Mouse (Mus musculus) C2C12 (cell line): ENCODE results near the gene Atrn.

Experiments used
- CTCF ChIP-seq: IDR thresholded peaks from one replicate; pipeline ENCODE4 v1.5.1; 2011; ENCODE audit not compliant: control insufficient read depth, insufficient read depth, insufficient read length
- USF1 ChIP-seq: IDR thresholded peaks from one replicate; pipeline ENCODE4 v1.6.1; 2011; ENCODE audit warnings: low read depth, mild to moderate bottlenecking, control low read depth, moderate library complexity

- TF ChIP-seq CTCF (no peak), USF1 (no peak)
These were observed 35.4 kb upstream of the Atrn start for GRCm38 (mm10) chr2:130870916-130871315.
